10 mouse cellular contexts compared by ENCODE assay signal in the genomic region with DNA sequence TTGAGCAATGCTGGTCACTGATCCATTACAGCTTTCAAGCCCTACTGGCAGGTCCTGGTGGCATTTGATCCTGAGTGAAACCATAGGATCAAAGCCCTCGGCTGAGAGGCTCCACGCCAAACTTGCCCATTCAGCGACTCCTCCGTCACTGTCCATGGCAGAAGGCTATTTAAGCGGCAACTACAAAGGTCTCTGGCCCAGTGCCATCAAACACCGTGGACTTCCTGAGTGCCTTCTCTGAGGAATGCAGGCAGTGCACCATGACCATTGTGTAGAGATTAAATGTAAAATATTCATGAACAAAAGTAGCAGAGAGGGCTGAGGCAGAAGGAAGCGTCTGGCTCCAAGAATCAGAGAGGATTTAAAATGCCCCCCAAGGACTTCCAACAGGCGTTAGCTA. TPM values are rescaled to one million over a fixed set of nuclear protein-coding genes. Genes with fewer than 3 reads are reported as not detected.
A peak's percentile ranks its signal among the peaks of the same experiment; 100 is the strongest.
DNase-seq lines count a peak whose midpoint lies in the region; ATAC-seq and TF ChIP-seq lines count a peak whose summit lies in the region.
"Had no signal": no experiment of that assay in that cellular context is flagged by ENCODE, and none has a peak within 500 bp of the region (broad histone marks: within the 10 kb centered on the region; RNA-seq: fewer than 3 reads in every experiment).

No protein-coding gene starts in this region.

- no peaks in the 10 kb centered on the region for H3K36me3 ChIP-seq in hindbrain, embryonic 14.5 days (replicated peaks; ENCODE audit: control insufficient read depth, insufficient read depth)
- no peaks in the 10 kb centered on the region for H3K36me3 ChIP-seq in midbrain, embryonic 11.5 days (ENCODE audit: control insufficient read depth, insufficient read depth, low read length)
- H3K36me3 ChIP-seq: heart, embryonic 13.5 days; liver, embryonic 13.5 days had no signal

- intact Hi-C loops in heart, postnatal 10 days (cut with DNase I), result loop anchor here (10.0 kb wide), 2 partner anchors 87 to 177 kb away; no protein-coding TSS in a partner anchor

- ATAC-seq in hindbrain, embryonic 14.5 days (ENCODE audit: low FRiP score), result 0 out of 2 replicates have a peak, but pooled peaks have one; percentile 19
- ATAC-seq in midbrain, embryonic 11.5 days (ENCODE audit: low FRiP score), result peak; percentile 66
- no peak for ATAC-seq in granulocyte monocyte progenitor cell, adult 5-6 weeks (replicated peaks; ENCODE audit: poor library complexity, severe bottlenecking)

- no peaks in the 10 kb centered on the region for H3K27me3 ChIP-seq in cerebellum, adult 2 months (ENCODE audit: control insufficient read depth, insufficient read depth, low read length)
- H3K27me3 ChIP-seq in hindbrain, embryonic 14.5 days (ENCODE audit: control insufficient read depth, insufficient read depth, low read length), result no peaks in the 10 kb centered on the region
- no peaks in the 10 kb centered on the region for H3K27me3 ChIP-seq in midbrain, embryonic 11.5 days (ENCODE audit: control insufficient read depth, insufficient read depth, low read length)
- H3K27me3 ChIP-seq: liver, embryonic 13.5 days had no signal

- DNase-seq in heart, postnatal 10 days, result peak; percentile 15 to 35
- DNase-seq in heart, adult 8-10 months (ENCODE audit: low spot score), result no peak
- DNase-seq in cerebellum, adult 2 months, result peak; percentile 66 to 72
- DNase-seq in hindbrain, embryonic 14.5 days (ENCODE audit: low spot score), result peak; percentile 51
- peak; percentile 93 for DNase-seq in midbrain, embryonic 11.5 days (ENCODE audit: low spot score, missing footprints)
- DNase-seq in ovary, adult 18-20 months (ENCODE audit: low spot score), result no peak
- no peak for DNase-seq in urinary bladder, postnatal 10 days (ENCODE audit: low spot score)
- DNase-seq: liver, embryonic 13.5 days had no signal

- no peak overlapping the region for H3K9ac ChIP-seq in hindbrain, embryonic 14.5 days
- H3K9ac ChIP-seq in midbrain, embryonic 11.5 days (ENCODE audit: low read length), result no peak overlapping the region
- H3K9ac ChIP-seq: heart, embryonic 13.5 days; liver, embryonic 13.5 days had no signal

- H3K4me1 ChIP-seq in cerebellum, adult 2 months (ENCODE audit: control insufficient read depth, insufficient read depth, low read length), result peaks cover 11% of the 10 kb centered on the region
- H3K4me1 ChIP-seq in hindbrain, embryonic 14.5 days (replicated peaks; ENCODE audit: control insufficient read depth, insufficient read depth, low read length), result peaks cover 35% of the 10 kb centered on the region
- H3K4me1 ChIP-seq in midbrain, embryonic 11.5 days (ENCODE audit: control insufficient read depth, insufficient read depth, low read length), result peaks cover 36% of the 10 kb centered on the region

- H3K27ac ChIP-seq in cerebellum, adult 2 months (ENCODE audit: insufficient read depth, low read length), result no peak overlapping the region
- H3K27ac ChIP-seq in hindbrain, embryonic 14.5 days, result peak overlapping the region; percentile 38; the same call in 1 of the 2 replicates
- peak overlapping the region; percentile 72; the same call in 1 of the 2 replicates for H3K27ac ChIP-seq in midbrain, embryonic 11.5 days (ENCODE audit: low read depth, low read length)
- H3K27ac ChIP-seq: heart, embryonic 13.5 days; liver, embryonic 13.5 days had no signal

- TF ChIP-seq POLR2A in cerebellum, adult 2 months (IDR thresholded peaks at IDR 0.05; ENCODE audit: borderline replicate concordance, insufficient read depth, low read length), result no peak

- H3K9me3 ChIP-seq in hindbrain, embryonic 14.5 days (ENCODE audit: control insufficient read depth, low read length), result no peaks in the 10 kb centered on the region
- no peaks in the 10 kb centered on the region for H3K9me3 ChIP-seq in midbrain, embryonic 11.5 days (ENCODE audit: control insufficient read depth, low read length)
- H3K9me3 ChIP-seq: heart, embryonic 13.5 days; liver, embryonic 13.5 days had no signal

- WGBS in cerebellum, adult 2 months, result 12% methylated on average over 8 of the region's 8 CpGs
- WGBS in hindbrain, embryonic 14.5 days, result 13% methylated on average over 8 of the region's 8 CpGs
- WGBS in midbrain, embryonic 11.5 days, result 12% methylated on average over 8 of the region's 8 CpGs

- TF ChIP-seq CTCF in cerebellum, adult 2 months (IDR thresholded peaks at IDR 0.05; ENCODE audit: borderline replicate concordance, insufficient read depth, low read depth, low read length), result no peak

- H3K4me2 ChIP-seq in hindbrain, embryonic 14.5 days (replicated peaks), result no peak overlapping the region
- no peak overlapping the region for H3K4me2 ChIP-seq in midbrain, embryonic 11.5 days
- H3K4me2 ChIP-seq: heart, embryonic 13.5 days; liver, embryonic 13.5 days had no signal

- no peak overlapping the region for H3K4me3 ChIP-seq in cerebellum, adult 2 months (replicated peaks; ENCODE audit: insufficient read depth, low read depth, low read length)
- H3K4me3 ChIP-seq in hindbrain, embryonic 14.5 days (replicated peaks; ENCODE audit: low read length), result no peak overlapping the region
- no peak overlapping the region for H3K4me3 ChIP-seq in midbrain, embryonic 11.5 days (ENCODE audit: low read depth, low read length)
- H3K4me3 ChIP-seq: heart, embryonic 13.5 days; liver, embryonic 13.5 days had no signal

RNA-seq across cellular contexts. Expression of a gene that starts 10.9 kb away (rescaled TPM):
- under 1 TPM in 1 of 2 experiments, not detected in 1; 0.31 TPM for total RNA-seq in heart, postnatal 10 days (2021)
- under 1 TPM in 1 of 4 experiments, not detected in 3; 0.41 TPM for total RNA-seq in heart, adult 8-10 months (2022)
- polyA plus RNA-seq in cerebellum, adult 2 months (2012; rRNA removed), result 4.3 and 6.4 TPM in 2 replicates
- 19.5 and 24.2 TPM in 2 replicates for polyA plus RNA-seq in hindbrain, embryonic 14.5 days (2014; fragmentation: Nextera tagmentation; extraction: Ambion mirVana)
- 3.6 and 4.6 TPM in 2 replicates for polyA plus RNA-seq in midbrain, embryonic 11.5 days (2014; fragmentation: Nextera tagmentation; extraction: Ambion mirVana)
- total RNA-seq in granulocyte monocyte progenitor cell, adult 5-6 weeks (2014; fragmentation: Nextera tagmentation), result 1.9 TPM in 1 of 2 replicates, not detected in the other
- not detected in 2 replicates for total RNA-seq in granulocyte monocyte progenitor cell, adult 5-6 weeks (2017)
- polyA plus RNA-seq: liver, embryonic 13.5 days had no signal

RNA-seq across cellular contexts. Expression of a gene that starts 25.1 kb away (rescaled TPM):
- 10 to 100 TPM; 10.1 to 10.6 TPM for total RNA-seq in heart, postnatal 10 days (2021)
- total RNA-seq in heart, adult 8-10 months (2022), result 10 to 100 TPM; 12.6 to 16.0 (median 13.7) TPM
- polyA plus RNA-seq in cerebellum, adult 2 months (2012; rRNA removed), result 18.6 and 19.9 TPM in 2 replicates
- polyA plus RNA-seq in hindbrain, embryonic 14.5 days (2014; fragmentation: Nextera tagmentation; extraction: Ambion mirVana), result 10.3 and 12.4 TPM in 2 replicates
- 6.9 and 7.6 TPM in 2 replicates for polyA plus RNA-seq in midbrain, embryonic 11.5 days (2014; fragmentation: Nextera tagmentation; extraction: Ambion mirVana)
- not detected in 2 replicates for total RNA-seq in granulocyte monocyte progenitor cell, adult 5-6 weeks (2014; fragmentation: Nextera tagmentation)
- not detected in 2 replicates for total RNA-seq in granulocyte monocyte progenitor cell, adult 5-6 weeks (2017)

RNA-seq across cellular contexts. Expression of a gene that starts 41.3 kb away (rescaled TPM):
- total RNA-seq in heart, postnatal 10 days (2021), result 10 to 100 TPM; 18.6 to 21.8 TPM
- 10 to 100 TPM; 12.3 to 16.5 (median 14.1) TPM for total RNA-seq in heart, adult 8-10 months (2022)
- 137 and 147 TPM in 2 replicates for polyA plus RNA-seq in cerebellum, adult 2 months (2012; rRNA removed)
- polyA plus RNA-seq in hindbrain, embryonic 14.5 days (2014; fragmentation: Nextera tagmentation; extraction: Ambion mirVana), result 20.0 and 23.5 TPM in 2 replicates
- polyA plus RNA-seq in midbrain, embryonic 11.5 days (2014; fragmentation: Nextera tagmentation; extraction: Ambion mirVana), result 8.5 and 8.8 TPM in 2 replicates
- 2.6 and 3.2 TPM in 2 replicates for total RNA-seq in granulocyte monocyte progenitor cell, adult 5-6 weeks (2014; fragmentation: Nextera tagmentation)
- 0.26 and 1.9 TPM in 2 replicates for total RNA-seq in granulocyte monocyte progenitor cell, adult 5-6 weeks (2017)

RNA-seq across cellular contexts. Expression of a gene that starts 41.6 kb away (rescaled TPM):
- total RNA-seq in heart, postnatal 10 days (2021), result 1 to 10 TPM in 1 of 2 experiments, under 1 TPM in 1; 0.84 to 1.6 TPM
- total RNA-seq in heart, adult 8-10 months (2022), result 1 to 10 TPM; 1.7 to 6.2 (median 3.5) TPM
- polyA plus RNA-seq in cerebellum, adult 2 months (2012; rRNA removed), result 8.1 and 9.3 TPM in 2 replicates
- polyA plus RNA-seq in hindbrain, embryonic 14.5 days (2014; fragmentation: Nextera tagmentation; extraction: Ambion mirVana), result 2.0 and 2.3 TPM in 2 replicates
- 1.7 and 1.9 TPM in 2 replicates for polyA plus RNA-seq in midbrain, embryonic 11.5 days (2014; fragmentation: Nextera tagmentation; extraction: Ambion mirVana)
- total RNA-seq in granulocyte monocyte progenitor cell, adult 5-6 weeks (2014; fragmentation: Nextera tagmentation), result not detected in 2 replicates
- total RNA-seq in granulocyte monocyte progenitor cell, adult 5-6 weeks (2017), result not detected in 2 replicates

Comparison
In these comparisons a context has a peak if more than half of its experiments do, and no peak if none do; other contexts are left out.
1. DNase-seq: peak in heart, postnatal 10 days (2 of 2), cerebellum, adult 2 months (2 of 2), hindbrain, embryonic 14.5 days (single experiment) and midbrain, embryonic 11.5 days (single experiment); none in heart, adult 8-10 months (single experiment), ovary, adult 18-20 months (single experiment) and urinary bladder, postnatal 10 days (single experiment).
2. RNA of a gene that starts 25.1 kb away (total RNA-seq): 12.6 to 16.0 TPM in heart, adult 8-10 months and 10.1 to 10.6 TPM in heart, postnatal 10 days; not detected in granulocyte monocyte progenitor cell, adult 5-6 weeks; every median in the first group is over 10 times any median in the second.